Mouse (Mus musculus) heart, postnatal 0 days (tissue): ENCODE measurements at regions not wholly inside any gene's neighbourhood (a gene's known extent, or its start where the extent isn't known, plus 50 kb on each side); places are given as distances from the start of the nearest gene placed in this dataset.

ENCODE experiments used
- CTCF ChIP-seq: IDR thresholded peaks from 2 replicates; pipeline ENCODE4 v1.5.1; 2016; ENCODE audit warnings: antibody characterized with exemption, control low read depth, low read depth
- EP300 ChIP-seq: IDR thresholded peaks from 2 replicates; pipeline ENCODE4 v1.6.1; 2016; ENCODE audit warnings: antibody characterized with exemption, low read depth

GRCm38 (mm10) chr3:53977379-53978080 lies 113.9 kb upstream of the Ufm1 start:
- TF ChIP-seq CTCF (no peak), EP300 (no peak)
